Mouse (Mus musculus) midbrain, postnatal 0 days (tissue): ENCODE measurements around the gene Dock3. TPM values are rescaled to one million over a fixed set of nuclear protein-coding genes. Genes with fewer than 3 reads are reported as not detected.
"Not testable (repeated sequence)": the region's sequence is repeated elsewhere in the genome, so short reads cannot be mapped to it uniquely, and the experiment has no call there.

Experiments used
- ATAC-seq: fragments of 200-750 bp; cut with Nextera tagmentation; 2 replicates; pipeline ENCODE4 v1.8.0; 2017; ENCODE audit warnings: moderate number of reproducible peaks, mild to moderate bottlenecking, moderate TSS enrichment, moderate library complexity; ENCODE audit not compliant: low FRiP score
- DNase-seq: peaks from one replicate; pipeline ENCODE4 v3.0.0-alpha.2; 2015; ENCODE audit warnings: low spot score
- H3K27ac ChIP-seq: fragments of 300-500 bp; sonication (generic); 2 replicates; pipeline ENCODE4 v1.5.1; 2014; ENCODE audit warnings: low read depth, mild to moderate bottlenecking, low read length, mixed read lengths
- H3K27me3 ChIP-seq: fragments of 300-500 bp; sonication (generic); 2 replicates; pipeline ENCODE4 v1.6.1; 2014; ENCODE audit warnings: low read length, control low read depth, mixed read lengths; ENCODE audit not compliant: insufficient read depth
- H3K36me3 ChIP-seq: fragments of 300-500 bp; sonication (generic); 2 replicates; pipeline ENCODE4 v1.6.1; 2014; ENCODE audit warnings: low read length, control low read depth, mixed read lengths; ENCODE audit not compliant: insufficient read depth
- H3K4me1 ChIP-seq: fragments of 300-500 bp; sonication (generic); 2 replicates; pipeline ENCODE4 v1.6.1; 2014; ENCODE audit warnings: mild to moderate bottlenecking, control low read depth, antibody characterized with exemption, low read length, mixed read lengths; ENCODE audit not compliant: insufficient read depth
- H3K4me2 ChIP-seq: fragments of 300-500 bp; sonication (generic); 2 replicates; pipeline ENCODE4 v1.6.1; 2014; ENCODE audit warnings: low read depth, mild to moderate bottlenecking, low read length, mixed read lengths; ENCODE audit not compliant: poor library complexity, severe bottlenecking
- H3K4me3 ChIP-seq: fragments of 300-500 bp; sonication (generic); 2 replicates; pipeline ENCODE4 v1.5.1; 2014; ENCODE audit warnings: low read depth, mild to moderate bottlenecking, low read length, moderate library complexity
- H3K9ac ChIP-seq: fragments of 300-500 bp; sonication (generic); replicated peaks from 2 replicates; pipeline ENCODE4 v1.6.1; 2014; ENCODE audit warnings: mild to moderate bottlenecking, low read length, moderate library complexity, mixed read lengths; ENCODE audit not compliant: poor library complexity, severe bottlenecking
- H3K9me3 ChIP-seq: fragments of 300-500 bp; sonication (generic); 2 replicates; pipeline ENCODE4 v1.6.1; 2016; ENCODE audit warnings: low read length, control low read depth
- CTCF ChIP-seq: IDR thresholded peaks from 2 replicates; pipeline ENCODE4 v1.5.1; 2016; ENCODE audit warnings: antibody characterized with exemption, mild to moderate bottlenecking
- WGBS: fragments of 180-500 bp; shearing (Covaris S2); extraction: QIAGEN DNeasy Blood & Tissue Kit; methylation state at CpG from one replicate; pipeline ENCODE4 v1.1.7; 2014; 5-methylcytosine and 5-hydroxymethylcytosine counted together
- polyA plus RNA-seq: library from polyadenylated mRNA; unstranded; fragments of >200 nt; fragmentation: Nextera tagmentation; extraction: Ambion mirVana; gene quantifications from 2 replicates; pipeline ENCODE4 v1.2.1, GENCODE M21; 2015
- total RNA-seq: library from RNA; depleted of rRNA; stranded (reverse); fragments of >200 nt; gene quantifications from 2 replicates; pipeline ENCODE4 v1.2.3, GENCODE M21; 2014

The Dock3 gene
- total and polyA plus RNA-seq, 2 experiments from 2014 or later, result 17.7 to 56.3 TPM

DNA sequence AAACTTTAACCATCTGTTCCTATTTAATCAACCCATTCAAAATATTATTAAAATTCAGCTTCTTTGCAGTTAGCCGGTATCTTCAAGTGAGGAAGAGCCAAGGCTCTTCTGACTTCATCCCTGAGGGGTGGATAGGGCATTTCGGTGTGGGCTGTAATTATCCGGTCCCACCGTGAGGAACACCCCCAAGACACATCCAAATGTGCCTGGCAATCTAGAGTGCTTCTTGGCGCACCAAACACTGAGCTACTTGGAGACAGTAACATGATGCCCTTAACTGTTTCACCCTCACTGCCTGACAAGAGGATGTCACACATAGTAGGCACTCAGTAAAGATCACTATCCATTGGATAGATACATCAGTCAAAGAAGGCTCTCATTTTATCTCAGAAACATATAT lies 4.4 kb upstream of the Dock3 start:
- Histone ChIP-seq H3K36me3 (no peaks in the 10 kb centered on the region), H3K9ac (no peak overlapping the region), H3K4me2 (no peak overlapping the region), H3K4me1 (no peaks in the 10 kb centered on the region), H3K27ac (no peak overlapping the region), H3K9me3 (no peaks in the 10 kb centered on the region), H3K4me3 (no peak overlapping the region), H3K27me3 (no peaks in the 10 kb centered on the region)
- TF ChIP-seq CTCF, result no peak
- no peak for ATAC-seq
- WGBS, result 72% methylated on average over 5 of the region's 5 CpGs
- no peak for DNase-seq

DNA sequence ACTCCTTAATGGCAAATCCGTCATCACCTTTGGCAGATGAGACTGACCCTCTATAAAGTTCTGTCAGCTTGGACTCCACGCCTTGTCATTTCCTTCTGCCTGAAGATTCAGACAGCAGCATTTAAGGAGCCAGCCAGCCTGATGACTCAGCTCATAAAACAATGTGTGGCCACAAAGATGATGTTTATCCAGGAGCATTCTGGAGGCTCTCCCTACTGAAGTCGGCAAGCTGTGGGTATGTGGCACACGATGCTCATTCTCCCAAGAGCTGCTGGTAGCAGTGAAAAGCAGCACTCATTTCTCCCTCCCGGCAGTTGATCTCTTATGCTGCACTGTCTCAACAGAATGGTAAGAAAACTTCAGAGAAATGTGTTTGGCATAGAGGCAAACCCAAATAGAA lies 3.6 kb upstream of the Dock3 start:
- Histone ChIP-seq H3K36me3 (no peaks in the 10 kb centered on the region), H3K9me3 (no peaks in the 10 kb centered on the region), H3K27me3 (no peaks in the 10 kb centered on the region), H3K9ac (no peak overlapping the region), H3K4me3 (no peak overlapping the region), H3K4me1 (no peaks in the 10 kb centered on the region), H3K4me2 (no peak overlapping the region), H3K27ac (no peak overlapping the region)
- WGBS, result 55% methylated on average over 5 of the region's 5 CpGs
- no peak for TF ChIP-seq CTCF
- ATAC-seq, result no peak
- DNase-seq, result no peak

DNA sequence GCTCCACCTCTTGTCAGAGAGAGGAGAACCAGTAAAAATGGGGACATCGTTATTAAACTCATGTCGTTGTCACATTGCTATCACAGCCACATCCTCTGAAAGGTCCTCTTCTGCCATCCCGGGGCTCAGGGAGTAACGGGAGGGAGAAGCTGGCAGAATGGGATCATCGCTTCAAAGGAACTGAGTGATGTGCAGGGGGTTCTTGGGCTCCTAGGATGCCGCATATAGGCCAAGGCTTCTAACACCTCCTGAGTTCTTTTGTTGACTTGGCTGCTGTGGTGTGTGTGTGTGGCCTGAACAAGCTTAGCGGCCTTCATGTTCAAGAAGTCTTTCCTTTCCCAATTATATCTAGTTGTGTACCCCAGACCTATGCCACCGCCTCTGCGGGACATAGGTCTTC lies 431 bp upstream of the Dock3 start:
- peak overlapping the region; percentile 93 for H3K27ac ChIP-seq
- no peaks in the 10 kb centered on the region for H3K36me3 ChIP-seq
- 0 out of 2 replicates have a peak, but pooled peaks cover 3% of the 10 kb centered on the region for H3K4me1 ChIP-seq
- H3K4me3 ChIP-seq, result peak overlapping the region; percentile 94
- ATAC-seq (peak; percentile 24; the same call in 1 of the 2 replicates), DNase-seq (no peak)
- TF ChIP-seq CTCF, result no peak
- peak overlapping the region; percentile 97 for H3K9ac ChIP-seq
- WGBS, result 26% methylated on average over 9 of the region's 9 CpGs
- H3K4me2 ChIP-seq, result peak overlapping the region; percentile 61
- H3K9me3 ChIP-seq, result no peaks in the 10 kb centered on the region
- H3K27me3 ChIP-seq, result no peaks in the 10 kb centered on the region

DNA sequence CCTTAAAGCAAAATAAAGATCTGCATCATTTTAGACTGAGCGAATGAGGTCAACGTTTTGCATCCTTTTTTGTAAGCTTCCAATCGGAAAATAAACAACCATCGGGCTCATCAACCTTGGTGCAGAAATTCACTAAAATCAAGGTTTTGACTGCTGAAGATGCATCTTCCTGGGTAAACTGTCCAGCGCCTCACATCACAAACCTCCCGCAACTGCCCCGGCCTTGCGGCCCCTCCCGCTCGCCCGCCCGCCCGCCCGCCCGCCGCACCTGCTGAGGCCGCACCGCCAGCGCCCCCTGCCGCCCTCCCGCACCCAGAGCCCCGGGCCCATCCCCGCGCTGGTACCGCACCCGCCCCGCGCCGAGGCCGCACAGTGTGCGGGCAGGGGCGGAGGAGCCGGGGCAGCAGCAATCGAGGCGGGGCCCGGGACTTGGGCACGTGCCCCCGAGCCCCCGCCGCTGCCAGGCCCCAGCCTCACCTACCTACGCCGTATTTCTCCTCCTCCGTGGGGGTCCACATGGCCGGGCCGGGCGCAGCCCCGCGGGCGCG lies 644 bp downstream of the Dock3 start:
- peak; percentile 37 for TF ChIP-seq CTCF
- WGBS, result 4% methylated on average over 33 of the region's 50 CpGs
- H3K4me3 ChIP-seq, result peak overlapping the region; percentile 94

DNA sequence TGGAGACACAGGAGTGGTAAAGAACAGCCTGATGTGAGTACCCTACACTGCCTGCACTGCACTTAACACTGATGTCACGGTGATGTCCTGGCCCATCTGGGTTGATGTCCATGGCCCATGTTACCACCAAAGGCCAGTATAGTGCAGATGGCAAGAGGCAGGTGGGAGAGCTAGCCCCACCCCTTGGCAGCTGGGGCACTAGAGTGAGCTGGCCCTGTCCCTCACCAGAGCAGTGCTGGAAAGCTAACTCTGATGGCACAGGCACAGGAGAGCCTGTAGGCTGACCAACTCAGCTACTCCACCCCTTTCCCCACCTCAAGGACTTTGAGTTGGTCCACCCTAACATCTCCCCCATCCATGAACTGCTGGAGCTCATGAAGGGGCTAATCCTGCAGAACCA lies 7.1 kb downstream of the Dock3 start:
- Histone ChIP-seq H3K27ac (no peak overlapping the region), H3K4me1 (no peaks in the 10 kb centered on the region), H3K4me2 (no peak overlapping the region), H3K36me3 (no peaks in the 10 kb centered on the region), H3K9ac (no peak overlapping the region), H3K27me3 (no peaks in the 10 kb centered on the region), H3K9me3 (no peaks in the 10 kb centered on the region), H3K4me3 (no peak overlapping the region)
- no peak for TF ChIP-seq CTCF
- WGBS, result 82% methylated on average over 1 of the region's 1 CpGs
- no peak for ATAC-seq
- no peak for DNase-seq

More for the DNA sequence above, 644 bp downstream of the Dock3 start:
- peak overlapping the region; percentile 97 for H3K9ac ChIP-seq
- no peaks in the 10 kb centered on the region for H3K9me3 ChIP-seq
- H3K4me1 ChIP-seq, result 0 out of 2 replicates have a peak, but pooled peaks cover 3% of the 10 kb centered on the region
- no peaks in the 10 kb centered on the region for H3K27me3 ChIP-seq
- no peaks in the 10 kb centered on the region for H3K36me3 ChIP-seq
- H3K4me2 ChIP-seq, result peak overlapping the region; percentile 61
- H3K27ac ChIP-seq, result peak overlapping the region; percentile 93
- peak; percentile 61 for DNase-seq
- peak; percentile 88 for ATAC-seq

DNA sequence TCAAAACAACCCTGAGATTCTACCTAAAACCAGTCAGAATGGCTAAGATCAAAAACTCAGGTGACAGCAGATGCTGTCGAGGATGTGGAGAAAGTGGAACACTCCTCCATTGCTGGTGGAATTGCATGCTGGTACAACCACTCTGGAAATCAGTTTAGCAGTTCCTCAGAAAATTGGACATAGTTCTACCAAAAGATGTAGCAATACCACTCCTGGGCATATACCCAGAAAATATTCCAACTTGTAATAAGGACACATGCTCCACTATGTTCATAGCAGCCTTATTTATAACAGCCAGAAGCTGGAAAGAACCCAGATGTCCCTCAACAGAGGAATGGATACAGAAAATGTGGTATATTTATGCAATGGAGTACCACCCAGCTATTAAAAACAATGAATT lies 56.9 kb downstream of the Dock3 start:
- H3K4me1 ChIP-seq, H3K27me3 ChIP-seq, DNase-seq, H3K27ac ChIP-seq, H3K4me3 ChIP-seq, H3K36me3 ChIP-seq, H3K9ac ChIP-seq, ATAC-seq, H3K4me2 ChIP-seq, H3K9me3 ChIP-seq: not testable (repeated sequence)
- WGBS, result 91% methylated on average over 1 of the region's 1 CpGs
